In genomic region chr1:19912194-19912846, GRCm38 (mm10) we compare ENCODE assay signal across 21 mouse cellular contexts.
DNase-seq lines count a peak whose midpoint lies in the region; ATAC-seq and TF ChIP-seq lines count a peak whose summit lies in the region.
"Had no signal": no experiment of that assay in that cellular context is flagged by ENCODE, and none has a peak within 500 bp of the region (broad histone marks: within the 10 kb centered on the region; RNA-seq: fewer than 3 reads in every experiment).

No protein-coding gene starts in this region.

- no peaks in the 10 kb centered on the region for H3K9me3 ChIP-seq in midbrain, embryonic 10.5 days (replicated peaks)
- H3K9me3 ChIP-seq in midbrain, embryonic 13.5 days = no peaks in the 10 kb centered on the region
- no peaks in the 10 kb centered on the region for H3K9me3 ChIP-seq in midbrain, embryonic 11.5 days (ENCODE audit: control insufficient read depth, low read length)
- no peaks in the 10 kb centered on the region for H3K9me3 ChIP-seq in midbrain, postnatal 0 days (ENCODE audit: low read length)
- H3K9me3 ChIP-seq in midbrain, embryonic 12.5 days = no peaks in the 10 kb centered on the region
- no peaks in the 10 kb centered on the region for H3K9me3 ChIP-seq in midbrain, embryonic 16.5 days (replicated peaks; ENCODE audit: control insufficient read depth, low read length, poor library complexity, severe bottlenecking)

- peaks cover 22% of the 10 kb centered on the region for H3K4me1 ChIP-seq in midbrain, embryonic 10.5 days
- H3K4me1 ChIP-seq in midbrain, embryonic 13.5 days (replicated peaks) = no peaks in the 10 kb centered on the region
- H3K4me1 ChIP-seq in midbrain, embryonic 11.5 days (ENCODE audit: control insufficient read depth, insufficient read depth, low read length) = peaks cover 4% of the 10 kb centered on the region; the same call in 1 of the 2 replicates
- no peaks in the 10 kb centered on the region for H3K4me1 ChIP-seq in midbrain, postnatal 0 days (ENCODE audit: insufficient read depth, low read length)
- no peaks in the 10 kb centered on the region; the same call in 1 of the 2 replicates for H3K4me1 ChIP-seq in midbrain, embryonic 12.5 days
- H3K4me1 ChIP-seq in midbrain, embryonic 16.5 days (ENCODE audit: control insufficient read depth, insufficient read depth, low read length) = no peaks in the 10 kb centered on the region

- H3K27ac ChIP-seq in midbrain, embryonic 10.5 days (replicated peaks) = no peak overlapping the region
- H3K27ac ChIP-seq in midbrain, embryonic 13.5 days = no peak overlapping the region
- no peak overlapping the region for H3K27ac ChIP-seq in midbrain, embryonic 11.5 days (ENCODE audit: low read depth, low read length)
- no peak overlapping the region for H3K27ac ChIP-seq in midbrain, postnatal 0 days (ENCODE audit: low read depth, low read length)
- H3K27ac ChIP-seq in midbrain, embryonic 12.5 days (replicated peaks) = no peak overlapping the region
- H3K27ac ChIP-seq in midbrain, embryonic 16.5 days (ENCODE audit: low read length) = no peak overlapping the region

- TF ChIP-seq CTCF in midbrain, postnatal 0 days (IDR thresholded peaks at IDR 0.05) = no peak

- no peak overlapping the region for H3K9ac ChIP-seq in midbrain, embryonic 13.5 days (replicated peaks)
- no peak overlapping the region for H3K9ac ChIP-seq in midbrain, embryonic 11.5 days (ENCODE audit: low read length)
- no peak overlapping the region for H3K9ac ChIP-seq in midbrain, postnatal 0 days (replicated peaks; ENCODE audit: low read length, poor library complexity, severe bottlenecking)
- no peak overlapping the region for H3K9ac ChIP-seq in midbrain, embryonic 12.5 days (replicated peaks)
- no peak overlapping the region for H3K9ac ChIP-seq in midbrain, embryonic 16.5 days (ENCODE audit: low read depth, low read length)

- DNase-seq in midbrain, embryonic 10.5 days (ENCODE audit: low spot score) = peak; percentile 17
- no peak for DNase-seq in midbrain, embryonic 11.5 days (ENCODE audit: low spot score, missing footprints)
- no peak for DNase-seq in midbrain, postnatal 0 days (ENCODE audit: low spot score)
- DNase-seq: adrenal gland, adult 2 months; adrenal gland, adult 8-10 months; adrenal gland, postnatal 10 days; adrenal gland, postnatal 14 days; adrenal gland, postnatal 25 days; adrenal gland, postnatal 36 days; B cell, adult 2 months; cerebellum, adult 11 months; cerebellum, adult 11-12 months; cerebellum, adult 18-20 months had no signal

- 26% methylated on average over 2 of the region's 2 CpGs for WGBS in midbrain, embryonic 10.5 days
- 22% methylated on average over 2 of the region's 2 CpGs for WGBS in midbrain, embryonic 13.5 days
- WGBS in midbrain, embryonic 11.5 days = 17% methylated on average over 2 of the region's 2 CpGs
- 20% methylated on average over 2 of the region's 2 CpGs for WGBS in midbrain, postnatal 0 days
- 24% methylated on average over 2 of the region's 2 CpGs for WGBS in midbrain, embryonic 12.5 days
- 26% methylated on average over 2 of the region's 2 CpGs for WGBS in midbrain, embryonic 16.5 days

- H3K27me3 ChIP-seq in midbrain, embryonic 10.5 days (ENCODE audit: low read depth, poor library complexity, severe bottlenecking) = peaks cover 88% of the 10 kb centered on the region
- peaks cover 38% of the 10 kb centered on the region for H3K27me3 ChIP-seq in midbrain, embryonic 13.5 days
- peaks cover 23% of the 10 kb centered on the region for H3K27me3 ChIP-seq in midbrain, embryonic 11.5 days (ENCODE audit: control insufficient read depth, insufficient read depth, low read length)
- no peaks in the 10 kb centered on the region for H3K27me3 ChIP-seq in midbrain, postnatal 0 days (ENCODE audit: insufficient read depth, low read length)
- H3K27me3 ChIP-seq in midbrain, embryonic 12.5 days = peaks cover 36% of the 10 kb centered on the region
- H3K27me3 ChIP-seq in midbrain, embryonic 16.5 days (ENCODE audit: control insufficient read depth, insufficient read depth, low read depth, low read length) = no peaks in the 10 kb centered on the region
- H3K27me3 ChIP-seq: CH12.LX had no signal

- no peak overlapping the region for H3K4me2 ChIP-seq in midbrain, embryonic 13.5 days (replicated peaks)
- no peak overlapping the region for H3K4me2 ChIP-seq in midbrain, embryonic 11.5 days
- H3K4me2 ChIP-seq in midbrain, postnatal 0 days (ENCODE audit: low read depth, low read length, poor library complexity, severe bottlenecking) = no peak overlapping the region
- H3K4me2 ChIP-seq in midbrain, embryonic 12.5 days (replicated peaks) = no peak overlapping the region
- no peak overlapping the region for H3K4me2 ChIP-seq in midbrain, embryonic 16.5 days (ENCODE audit: low read length)

- H3K4me3 ChIP-seq in midbrain, embryonic 10.5 days = no peak overlapping the region
- H3K4me3 ChIP-seq in midbrain, embryonic 13.5 days (replicated peaks) = no peak overlapping the region
- no peak overlapping the region for H3K4me3 ChIP-seq in midbrain, embryonic 11.5 days (ENCODE audit: low read depth, low read length)
- H3K4me3 ChIP-seq in midbrain, postnatal 0 days (ENCODE audit: low read depth, low read length) = no peak overlapping the region
- H3K4me3 ChIP-seq in midbrain, embryonic 12.5 days = no peak overlapping the region
- H3K4me3 ChIP-seq in midbrain, embryonic 16.5 days (ENCODE audit: low read depth, low read length) = no peak overlapping the region

- ATAC-seq in midbrain, embryonic 13.5 days = no peak
- ATAC-seq in midbrain, embryonic 11.5 days (ENCODE audit: low FRiP score) = peak; percentile 84
- no peak for ATAC-seq in midbrain, postnatal 0 days (ENCODE audit: low FRiP score)
- peak; percentile 77 for ATAC-seq in midbrain, embryonic 12.5 days (ENCODE audit: low FRiP score, low read depth)
- no peak for ATAC-seq in midbrain, embryonic 16.5 days
- ATAC-seq: activated CD4-positive, CD25-positive, alpha-beta regulatory T cell, adult 4 months; CD4-positive, CD25-positive, alpha-beta regulatory T cell, adult 4 months; Patski had no signal

- no peaks in the 10 kb centered on the region for H3K36me3 ChIP-seq in midbrain, embryonic 10.5 days
- H3K36me3 ChIP-seq in midbrain, embryonic 13.5 days = no peaks in the 10 kb centered on the region
- H3K36me3 ChIP-seq in midbrain, embryonic 11.5 days (ENCODE audit: control insufficient read depth, insufficient read depth, low read length) = no peaks in the 10 kb centered on the region
- H3K36me3 ChIP-seq in midbrain, postnatal 0 days (ENCODE audit: insufficient read depth, low read length) = no peaks in the 10 kb centered on the region
- no peaks in the 10 kb centered on the region for H3K36me3 ChIP-seq in midbrain, embryonic 12.5 days
- H3K36me3 ChIP-seq in midbrain, embryonic 16.5 days (ENCODE audit: control insufficient read depth, insufficient read depth, low read length) = no peaks in the 10 kb centered on the region
- H3K36me3 ChIP-seq: G1E had no signal

Comparison
In these comparisons a context has a peak if more than half of its experiments do, and no peak if none do; other contexts are left out.
1. ATAC-seq: peak in midbrain, embryonic 11.5 days (single experiment) and midbrain, embryonic 12.5 days (single experiment); none in midbrain, embryonic 13.5 days (single experiment), midbrain, postnatal 0 days (single experiment) and midbrain, embryonic 16.5 days (single experiment).